Mouse (Mus musculus) left cerebral cortex, adult 11 months (tissue): ENCODE data around the gene Msantd1.

Source experiments
- DNase-seq: peaks from one replicate; pipeline ENCODE4 v3.0.0; 2022; ENCODE audit warnings: low spot score

Gene Msantd1

DNA sequence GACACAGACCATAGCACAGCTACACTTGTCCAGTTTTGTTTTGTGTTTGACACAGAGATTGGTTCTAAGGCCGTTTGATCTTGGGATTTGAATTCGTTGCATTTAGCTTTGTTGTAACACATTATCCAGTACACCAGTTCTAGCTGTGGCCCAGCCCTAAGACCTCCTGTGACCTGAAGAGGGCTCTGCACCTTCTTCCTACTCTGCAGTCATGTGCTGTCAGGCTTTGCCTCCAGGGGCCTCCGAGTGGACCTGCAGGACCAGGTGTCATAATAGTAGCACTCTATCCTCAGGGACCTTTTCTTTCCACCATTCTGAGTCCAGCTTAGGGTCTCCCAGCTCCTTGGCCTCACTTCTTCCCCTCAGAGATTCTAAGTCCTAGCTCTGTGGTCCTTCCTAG, 64.7 kb downstream of the Msantd1 start:
- no peak for DNase-seq
